Mouse (Mus musculus) kidney, adult 18-20 months (tissue): ENCODE results near the gene Fam53b.

Source experiments
- DNase-seq: peaks from one replicate; pipeline ENCODE4 v3.0.0; 2021

Fam53b gene

DNA sequence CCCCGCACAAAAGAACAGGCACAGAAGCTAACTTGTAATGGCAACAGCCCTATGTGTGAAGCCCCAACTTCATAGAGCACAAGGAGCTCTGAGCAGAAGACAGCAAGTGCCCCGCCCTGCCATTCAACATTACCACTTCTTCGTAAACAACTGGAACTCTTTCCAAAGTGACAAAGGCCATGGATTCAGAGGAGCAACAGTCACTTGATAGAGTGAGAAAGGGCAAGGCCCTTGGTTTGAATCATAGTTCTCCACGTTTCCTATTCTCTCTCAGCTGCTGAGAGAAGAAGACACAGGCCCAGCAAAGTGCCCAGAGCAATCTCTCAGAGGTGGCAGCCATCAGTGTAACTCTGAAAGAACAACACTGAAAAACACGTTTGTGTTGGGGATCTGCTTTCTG is 49.8 kb downstream of the Fam53b start:
- no peak for DNase-seq

DNA sequence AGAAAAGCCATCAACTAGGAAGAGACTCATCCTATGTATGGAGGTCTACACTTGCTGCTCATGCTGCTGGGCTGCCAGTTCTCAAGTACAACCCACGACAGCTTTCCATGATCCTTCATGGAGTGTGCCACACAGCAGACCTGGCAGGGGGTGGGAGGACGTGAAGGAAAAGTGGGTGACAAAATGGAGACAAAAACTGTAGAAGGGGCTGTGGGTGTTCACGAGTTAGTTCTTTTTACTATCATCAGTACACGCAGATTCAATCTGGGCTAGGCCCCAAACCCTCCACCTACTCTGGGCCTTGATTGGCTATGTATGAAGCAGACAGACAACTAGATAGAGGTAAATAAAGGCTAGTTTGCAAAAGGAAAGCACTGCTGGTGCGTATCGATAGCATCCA is 50.3 kb downstream of the Fam53b start:
- no peak for DNase-seq

DNA sequence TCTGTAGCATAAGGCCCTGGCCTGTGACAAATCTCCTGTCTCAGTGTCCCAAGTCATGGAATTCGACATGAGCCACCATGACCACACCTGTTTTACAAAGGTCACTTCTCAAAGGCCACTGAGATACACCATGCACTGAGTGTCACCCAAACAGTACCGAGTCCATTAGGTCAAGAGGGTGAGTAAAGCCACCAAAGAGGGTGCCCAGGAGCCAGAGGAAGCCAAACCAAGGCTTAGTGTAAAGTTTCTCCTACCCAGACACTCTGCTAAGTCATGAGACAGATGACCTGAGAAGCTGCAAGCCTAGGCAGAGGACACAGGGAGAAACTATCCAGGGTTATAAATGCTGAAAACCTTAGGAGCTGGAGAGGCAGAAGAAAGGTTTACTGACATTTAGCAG is 52.3 kb downstream of the Fam53b start:
- no peak for DNase-seq

DNA sequence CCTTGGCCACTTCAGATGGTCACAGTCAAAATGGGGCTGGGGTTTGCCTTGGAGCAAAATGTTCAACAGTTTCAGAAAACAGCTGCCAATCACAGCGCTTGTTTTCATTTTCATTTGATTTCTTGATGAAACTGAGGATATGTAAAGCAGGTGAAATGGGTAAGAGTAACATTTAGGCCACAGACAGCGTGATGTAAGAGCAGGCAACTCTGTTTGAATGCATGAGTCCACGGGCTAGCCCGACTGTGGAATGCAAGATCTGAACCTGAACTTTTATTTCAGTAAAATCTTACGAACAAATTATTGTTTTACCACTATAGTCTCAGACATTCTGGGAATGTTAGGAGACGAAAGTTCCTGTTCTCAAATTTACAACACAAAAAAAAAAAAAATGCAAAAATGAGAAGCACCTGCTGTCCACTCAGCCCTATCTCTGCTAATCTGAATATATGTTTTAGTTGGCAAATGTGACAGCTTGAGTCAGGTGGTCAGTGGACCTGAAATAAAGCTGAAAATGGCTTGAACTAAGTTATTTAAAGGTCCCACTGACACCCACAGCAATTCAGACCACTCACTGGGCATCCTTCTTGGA is 53.0 kb downstream of the Fam53b start:
- no peak for DNase-seq

DNA sequence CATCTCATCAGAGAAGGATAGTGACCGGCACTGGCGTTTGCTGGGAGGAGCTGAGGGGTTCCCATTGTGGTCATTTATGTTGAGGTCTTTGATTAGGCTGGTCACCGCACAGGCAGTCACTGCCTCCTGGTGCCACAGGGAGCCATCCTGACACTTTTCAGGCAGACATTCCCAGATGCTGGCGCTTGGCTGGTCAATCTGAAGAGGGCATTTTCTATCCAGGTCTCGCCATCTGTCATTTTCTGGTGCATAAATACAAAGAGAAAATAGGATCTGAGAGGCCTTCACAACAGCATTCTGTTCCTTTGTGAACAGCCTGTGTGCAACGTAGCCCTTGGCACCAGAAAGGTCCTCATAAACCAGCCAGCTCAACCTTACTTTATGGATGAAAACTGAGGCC is 53.8 kb downstream of the Fam53b start:
- no peak for DNase-seq

DNA sequence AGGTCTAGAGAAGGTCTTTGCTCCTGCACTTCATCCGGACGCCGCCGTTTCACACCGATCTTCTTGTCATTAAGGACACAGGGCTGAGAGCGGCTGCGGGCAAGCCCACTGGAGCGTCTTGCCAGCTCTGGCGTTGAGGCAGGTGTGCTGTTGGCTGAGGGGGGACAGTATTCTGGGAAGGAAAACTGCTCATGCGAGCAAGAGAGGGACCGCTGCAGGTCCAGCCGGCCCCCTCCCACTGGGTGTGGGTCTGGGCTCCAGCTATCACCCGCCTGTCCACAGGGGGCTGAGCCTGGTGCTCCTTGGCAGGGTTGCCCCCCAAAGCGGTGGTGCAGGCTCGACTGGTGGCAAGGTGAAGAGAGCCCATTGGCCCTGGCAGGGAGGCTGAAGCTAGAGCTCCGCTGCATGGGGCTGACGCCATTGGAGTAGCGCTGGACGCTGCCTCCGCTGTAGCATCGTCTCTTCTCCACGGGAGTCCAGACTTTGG is 54.2 kb downstream of the Fam53b start:
- DNase-seq, result no peak

DNA sequence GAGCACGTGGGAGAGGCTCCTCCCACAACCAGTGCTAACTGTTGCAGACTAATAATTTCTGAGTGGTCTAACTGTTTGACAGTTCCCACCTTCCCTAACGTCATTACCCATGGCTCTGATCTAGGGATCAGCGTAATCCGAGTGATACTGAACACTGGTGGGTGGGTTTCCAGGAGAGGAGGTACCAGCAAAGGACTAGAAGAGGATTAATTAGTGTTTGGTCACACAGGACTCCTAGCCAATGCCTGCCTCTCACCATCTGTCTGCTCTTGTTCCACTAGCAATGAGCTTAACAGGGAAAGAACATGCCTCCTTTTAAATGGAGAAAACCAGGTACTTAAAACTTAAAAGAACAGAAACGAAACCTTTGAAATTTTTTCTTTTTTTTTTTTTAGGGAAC is 54.8 kb downstream of the Fam53b start:
- DNase-seq, result no peak

DNA sequence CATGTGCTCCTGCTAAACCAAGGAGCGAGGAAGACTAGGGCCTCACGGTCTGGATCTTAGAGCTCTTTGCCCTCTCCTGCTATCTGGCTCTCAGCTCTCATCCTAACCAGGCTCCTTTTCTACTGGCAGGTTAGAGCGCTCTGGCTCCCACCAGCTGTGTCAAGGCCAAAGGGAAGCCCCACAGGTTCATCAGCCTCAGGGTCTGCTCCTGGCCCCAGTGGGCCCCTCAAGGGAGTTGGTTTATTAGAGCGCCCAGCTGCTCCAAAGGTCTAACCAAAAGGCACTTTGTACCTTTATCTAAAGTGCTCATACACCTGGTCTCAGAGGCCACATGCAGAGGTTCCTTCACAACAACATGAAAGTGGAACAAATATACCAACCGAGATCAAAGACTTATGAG is 57.4 kb downstream of the Fam53b start:
- DNase-seq, result no peak

DNA sequence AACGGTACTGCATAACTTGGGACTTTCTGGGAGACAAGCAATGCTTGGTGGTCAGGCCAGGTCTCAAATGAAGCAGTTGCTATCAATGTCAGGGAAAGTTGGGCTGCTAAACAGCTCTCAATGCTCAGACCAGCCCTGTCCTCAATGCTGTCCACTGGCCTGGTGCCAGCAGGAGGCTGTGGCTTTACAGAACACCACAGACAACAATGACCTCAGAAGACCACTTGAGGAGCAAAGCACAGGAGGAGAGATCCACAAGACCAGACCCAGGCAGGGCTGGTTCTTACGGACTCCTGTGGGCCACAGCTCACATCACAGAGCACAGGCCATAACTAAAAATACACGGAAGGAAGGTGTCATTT is 59.3 kb downstream of the Fam53b start:
- DNase-seq, result no peak

DNA sequence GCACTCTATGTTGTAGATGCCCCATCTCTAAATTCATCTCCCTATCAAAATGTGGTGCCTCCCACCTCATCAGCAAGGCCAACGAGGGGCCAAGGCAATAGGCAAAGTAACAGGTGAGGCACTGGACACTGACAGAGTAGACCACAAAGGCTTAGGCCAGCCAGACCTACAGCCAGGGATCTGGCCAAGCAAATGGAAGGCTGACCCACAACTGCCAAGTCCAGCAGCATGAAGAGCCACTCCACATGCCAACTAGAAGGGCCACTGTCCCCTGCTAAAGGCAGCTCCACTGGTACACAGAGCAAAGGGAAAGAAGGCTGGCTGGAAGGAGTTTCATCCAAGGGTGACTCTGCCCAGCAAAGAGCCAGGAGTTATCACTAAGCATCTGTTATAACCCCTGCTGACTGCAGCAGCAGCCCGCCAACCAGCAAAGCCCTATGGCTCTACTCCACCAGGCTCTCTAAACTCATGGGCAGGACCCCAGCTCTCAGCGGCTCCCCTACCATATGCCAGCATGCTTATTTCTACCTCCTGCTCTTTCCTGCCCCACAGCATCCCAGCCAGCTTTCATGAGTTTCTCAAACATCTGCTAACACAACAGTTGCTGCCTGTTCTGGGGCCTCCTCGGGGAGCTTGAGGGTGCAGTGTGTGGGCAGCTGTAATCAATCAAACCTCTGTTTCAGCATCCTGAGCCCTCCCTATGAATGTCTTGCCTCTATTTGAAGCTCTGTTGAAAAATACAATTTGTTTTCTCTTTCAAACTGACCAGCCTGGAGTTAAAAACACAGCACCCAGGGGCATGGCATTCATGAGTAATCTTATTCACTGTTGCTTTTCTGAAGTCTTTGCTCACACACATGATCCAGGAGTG is 59.9 kb downstream of the Fam53b start:
- no peak for DNase-seq

DNA sequence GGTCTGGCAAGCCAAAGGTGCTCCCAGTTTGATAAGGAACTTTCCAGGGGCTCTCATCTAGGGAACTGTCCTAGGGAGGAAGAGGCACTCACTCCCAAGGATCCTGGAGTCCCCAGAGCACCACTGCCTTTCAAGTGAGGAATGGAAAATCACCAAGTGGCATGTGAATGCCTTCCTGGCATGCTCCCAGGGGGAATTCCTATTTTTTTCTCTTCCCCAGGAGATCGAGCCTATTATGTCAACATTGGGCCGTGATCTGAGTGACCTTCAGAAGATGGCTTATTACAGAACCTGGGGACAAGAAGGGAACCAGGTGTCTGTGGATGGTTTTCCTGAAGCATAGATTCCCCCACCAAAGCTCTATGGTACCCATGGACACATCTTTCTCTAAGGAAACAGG is 62.0 kb downstream of the Fam53b start:
- peak; percentile 61 for DNase-seq

DNA sequence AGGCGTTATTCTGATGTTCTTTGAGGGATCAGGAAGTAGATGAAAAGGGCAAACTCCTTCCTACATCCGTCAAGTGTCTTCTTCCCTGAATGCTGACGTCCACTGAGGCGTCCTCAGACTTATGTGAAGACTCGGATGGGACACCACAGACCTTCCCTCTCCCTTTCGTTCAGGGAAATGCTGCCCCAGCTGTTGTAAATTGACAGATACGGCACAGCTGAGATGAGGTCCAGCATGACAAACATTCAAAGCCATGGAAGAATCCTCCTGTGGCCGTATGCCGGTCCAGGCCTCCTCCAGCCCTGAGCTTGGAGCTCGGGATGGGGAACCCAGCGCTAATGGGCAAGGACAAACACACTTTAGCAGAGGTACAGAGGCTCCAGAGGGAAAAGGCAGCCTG is 64.2 kb downstream of the Fam53b start:
- DNase-seq, result no peak

DNA sequence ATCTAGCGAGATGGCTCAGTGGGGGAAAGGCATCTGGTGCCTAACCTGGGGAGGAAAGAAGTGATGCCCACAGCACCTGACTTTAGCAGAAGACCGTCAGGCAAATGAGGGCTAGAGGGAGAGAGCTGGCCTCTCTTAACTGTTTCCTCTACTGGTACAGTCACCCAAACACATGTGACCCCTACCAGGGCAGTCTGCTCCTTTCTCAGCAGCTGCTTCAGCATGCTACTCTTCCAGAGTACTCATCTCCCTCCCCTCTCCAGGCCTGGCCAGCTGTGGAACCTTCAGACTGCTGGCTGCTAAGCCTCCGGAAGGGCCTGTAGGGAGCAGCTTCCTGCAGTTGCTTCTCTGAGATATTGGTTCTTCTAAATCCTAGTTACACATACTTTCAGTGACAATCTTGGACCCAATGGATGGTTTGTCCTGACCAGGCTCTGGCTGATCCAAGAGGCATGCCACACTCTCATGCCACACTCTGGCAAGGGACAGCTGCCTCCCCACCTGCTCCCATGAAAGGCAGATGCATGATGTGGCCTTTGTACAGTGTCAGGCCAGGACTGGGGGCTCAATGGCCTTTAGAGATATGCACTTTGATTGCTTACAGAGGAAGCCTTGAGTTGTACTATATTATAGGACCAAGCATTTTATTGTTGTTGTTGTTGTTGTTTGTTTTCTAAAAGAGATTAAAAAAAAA is 65.5 kb downstream of the Fam53b start:
- DNase-seq, result no peak

DNA sequence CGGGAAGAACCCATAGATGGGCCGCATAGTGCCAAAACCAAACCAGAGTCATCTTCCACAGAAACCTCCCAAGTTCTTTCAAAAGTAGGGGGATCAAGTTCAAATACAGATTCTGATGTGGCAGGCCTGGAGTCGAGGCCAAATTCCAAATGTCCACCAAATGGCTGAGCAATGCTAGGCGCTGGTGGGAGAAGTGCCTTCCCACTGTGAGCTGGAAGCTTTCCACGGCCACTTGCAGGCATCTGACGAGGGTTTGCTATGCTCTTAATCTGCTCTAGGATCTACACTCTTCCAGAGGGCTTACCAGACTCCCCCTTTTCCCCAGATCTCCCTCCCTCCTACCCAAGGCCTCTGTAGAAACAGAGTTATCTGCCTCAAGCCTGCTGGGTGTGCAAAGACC is 66.6 kb downstream of the Fam53b start:
- DNase-seq, result no peak

DNA sequence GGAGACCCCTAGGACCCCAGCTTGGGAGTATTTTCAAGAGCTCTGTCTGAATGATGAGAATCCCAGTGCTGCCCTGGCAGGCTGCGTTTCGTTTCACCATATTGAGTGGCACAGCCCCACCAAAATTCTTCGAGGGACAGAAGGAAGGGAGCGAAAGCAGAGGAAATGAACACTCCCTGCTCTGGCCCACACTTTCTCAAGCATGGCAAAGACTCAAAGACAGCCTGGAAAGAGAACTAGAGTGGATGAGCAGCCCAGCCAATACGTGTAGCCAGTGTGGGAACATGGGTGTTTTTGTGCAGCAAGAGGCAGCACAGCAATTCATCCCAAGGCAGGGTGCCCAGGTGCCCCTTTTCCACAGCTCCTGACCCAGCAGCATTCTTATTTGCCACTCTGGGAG is 70.8 kb downstream of the Fam53b start:
- DNase-seq, result no peak

DNA sequence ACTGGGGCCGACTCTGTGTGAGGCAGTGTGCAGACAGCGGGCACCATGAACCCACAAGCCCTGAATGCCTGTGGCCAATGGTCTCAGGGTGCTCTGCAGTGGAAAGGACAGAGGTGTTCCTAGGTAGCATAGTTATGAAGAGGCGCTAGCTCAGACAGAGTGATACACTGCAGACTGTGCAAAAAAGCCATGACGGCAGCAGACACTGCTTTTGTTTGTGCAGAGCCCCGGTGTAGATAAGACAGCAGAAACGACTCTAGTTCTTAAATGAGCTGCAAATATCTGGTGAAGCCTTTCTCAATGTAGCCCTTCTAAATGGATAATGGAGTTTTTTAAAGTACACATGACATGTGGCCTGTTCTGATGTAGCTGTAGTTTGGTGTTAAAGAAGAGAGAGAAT is 73.9 kb downstream of the Fam53b start:
- no peak for DNase-seq

DNA sequence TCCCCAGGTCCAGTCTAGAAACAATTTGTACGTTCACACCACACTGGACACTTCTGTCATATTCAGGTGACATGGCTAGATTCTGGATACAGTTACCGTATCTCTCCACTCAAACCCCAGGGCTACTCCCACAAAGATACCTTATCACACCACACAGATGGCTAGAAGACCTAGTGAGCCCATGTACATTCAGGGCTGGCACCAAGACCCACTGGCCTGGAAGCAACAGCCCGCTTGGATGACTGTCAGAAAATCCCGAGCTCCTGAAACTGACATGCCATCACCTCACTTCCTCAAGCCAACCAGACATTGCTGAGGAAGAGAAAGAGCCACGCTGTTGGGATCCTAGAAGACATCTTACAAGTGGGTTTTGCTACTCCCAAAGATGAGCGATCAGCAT is 74.8 kb downstream of the Fam53b start:
- no peak for DNase-seq

DNA sequence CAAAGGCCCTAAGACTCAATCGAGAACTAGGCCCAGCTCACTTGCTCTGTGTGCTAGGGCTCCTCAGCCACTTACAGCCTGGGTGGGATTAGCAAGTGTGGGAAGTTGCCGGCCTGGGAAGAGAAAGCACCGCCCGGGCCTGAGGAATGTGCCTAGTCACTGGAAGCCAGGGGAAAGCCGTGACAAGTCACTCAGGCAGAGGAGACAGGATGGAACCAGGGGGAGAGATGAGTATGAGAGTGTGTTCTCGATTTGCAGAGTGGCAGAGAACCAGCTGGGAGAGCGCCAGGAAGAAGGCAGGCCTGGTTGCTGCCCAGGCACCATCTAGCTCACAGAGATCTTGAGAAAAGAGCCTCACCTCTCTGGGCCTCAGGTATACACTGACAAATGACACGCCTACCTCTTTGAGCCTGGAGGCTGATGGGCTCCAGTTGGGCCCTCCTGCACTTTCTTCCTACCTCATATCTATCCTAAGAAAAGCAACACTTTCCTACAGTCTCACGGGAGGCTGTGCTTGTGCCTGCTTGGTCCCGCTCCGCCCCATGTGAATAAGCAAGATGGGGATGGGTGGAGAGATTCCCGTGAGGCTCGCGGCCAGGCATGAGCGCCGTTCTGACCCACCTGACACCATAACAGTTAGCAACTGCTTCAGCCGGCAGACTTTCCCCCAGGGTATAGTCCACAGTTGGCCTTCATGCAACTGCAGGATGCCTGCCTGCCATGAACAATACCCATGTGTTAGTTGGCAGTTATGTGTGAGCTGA is 77.4 kb downstream of the Fam53b start:
- peak; percentile 72 for DNase-seq

DNA sequence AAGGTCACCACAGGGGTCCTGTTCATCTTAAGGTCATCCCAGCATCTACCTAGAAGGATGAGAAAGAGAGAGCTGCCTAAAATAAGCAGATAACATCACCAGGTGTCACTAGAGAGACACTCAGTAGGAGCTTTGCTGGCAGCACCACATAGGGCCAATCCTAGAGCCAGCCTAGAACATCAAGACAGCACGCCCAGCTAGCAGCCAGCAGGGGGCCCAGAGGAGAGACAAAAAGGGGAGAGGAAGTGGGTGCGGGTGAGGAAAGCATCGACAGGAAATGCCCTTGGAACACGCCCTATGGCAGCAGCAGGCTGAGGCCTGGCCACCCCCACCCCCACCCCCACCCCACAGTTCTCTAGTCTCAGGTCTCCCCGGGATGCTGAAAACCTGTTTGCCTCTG is 78.5 kb downstream of the Fam53b start:
- peak; percentile 61 for DNase-seq

DNA sequence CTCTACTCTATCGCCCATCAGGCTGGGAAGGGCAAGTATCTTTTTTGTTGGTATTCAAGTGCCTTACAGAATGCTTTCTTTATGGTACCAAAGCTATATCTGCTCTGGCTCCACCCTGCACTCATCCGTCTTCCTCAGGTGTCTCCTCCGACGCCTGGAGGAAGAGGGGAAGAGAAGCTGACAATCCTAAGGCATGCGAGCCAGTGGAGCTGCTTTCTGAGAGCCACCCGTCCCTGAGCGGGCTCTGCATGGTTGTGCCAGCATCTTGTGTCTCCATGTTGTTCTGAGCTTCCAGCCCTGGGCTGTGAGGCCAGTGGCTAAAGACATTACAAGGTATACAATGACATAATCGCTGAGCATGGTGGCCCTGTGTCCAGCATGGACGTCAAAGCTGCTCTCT is 79.5 kb downstream of the Fam53b start:
- DNase-seq, result no peak

DNA sequence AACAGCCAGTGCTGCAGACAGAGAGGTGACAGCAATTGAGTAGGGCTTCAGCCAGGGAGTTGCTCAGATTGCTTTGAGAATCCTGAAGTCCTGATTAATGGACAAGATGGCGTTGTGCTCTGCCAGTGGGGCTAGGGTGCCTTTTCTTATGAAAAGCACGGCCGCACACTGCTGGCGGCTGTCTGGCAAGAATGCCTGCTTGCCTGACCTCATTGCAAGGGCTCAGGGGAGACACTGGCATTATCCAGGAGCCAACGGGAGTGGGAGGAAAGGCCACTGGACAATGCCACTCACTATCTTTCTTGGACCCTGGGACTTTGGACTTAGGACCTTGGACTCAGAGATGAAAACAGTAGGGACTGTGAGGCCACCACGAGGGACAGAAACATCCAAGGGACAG is 80.2 kb downstream of the Fam53b start:
- peak; percentile 49 for DNase-seq

DNA sequence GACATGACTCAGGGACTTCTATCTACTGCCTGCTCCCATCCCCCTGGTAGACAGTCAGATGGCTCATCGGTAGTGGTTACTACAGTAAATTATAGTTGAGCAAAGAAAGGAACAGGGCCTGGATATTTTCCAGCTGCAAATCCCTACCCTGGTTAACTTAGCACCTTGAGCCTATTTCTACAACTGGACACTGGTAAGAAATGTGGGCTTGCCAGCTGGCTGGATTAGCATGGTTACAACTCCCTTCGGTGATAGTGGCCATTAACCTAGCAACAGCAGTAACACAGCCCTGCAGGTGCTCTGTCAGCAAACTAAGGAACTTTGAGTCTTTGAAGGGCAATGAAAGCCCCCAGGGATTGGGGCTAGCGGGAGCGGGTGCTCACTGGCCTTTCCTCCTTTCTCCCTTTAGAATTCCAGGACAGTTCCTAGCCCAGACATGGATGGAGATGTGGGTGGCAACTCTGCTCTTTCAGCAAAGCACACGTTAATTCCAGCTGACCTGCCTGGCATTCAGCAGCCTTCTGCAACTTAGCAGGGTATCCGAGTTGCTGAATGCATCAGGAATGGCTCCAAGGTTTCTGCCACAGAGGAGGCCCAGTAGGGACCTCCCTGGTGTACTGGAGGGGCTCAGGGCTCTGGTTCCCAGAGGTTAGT is 81.4 kb downstream of the Fam53b start:
- peak; percentile 43 for DNase-seq

DNA sequence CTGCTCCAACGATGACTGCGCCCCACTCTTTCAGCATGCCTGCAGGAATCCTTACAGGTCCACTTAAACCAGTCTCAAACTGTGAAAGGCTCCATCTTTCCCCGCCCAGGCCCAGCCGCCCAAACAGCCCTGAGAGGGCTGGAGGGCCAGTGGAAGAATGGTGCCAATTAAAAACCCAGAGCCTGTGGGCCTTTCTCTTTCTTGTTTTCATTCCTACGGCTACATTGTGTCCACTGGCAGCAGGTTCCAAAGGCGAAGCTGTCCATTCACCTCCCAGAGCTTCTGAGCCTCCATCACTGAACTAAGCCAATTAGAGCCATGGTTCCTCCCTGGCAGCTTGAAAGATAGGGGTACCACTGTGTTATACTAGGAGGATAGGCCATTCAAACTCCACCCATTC is 82.1 kb downstream of the Fam53b start:
- no peak for DNase-seq
